ENCODE assay signal across 31 mouse cellular contexts in the genomic region with DNA sequence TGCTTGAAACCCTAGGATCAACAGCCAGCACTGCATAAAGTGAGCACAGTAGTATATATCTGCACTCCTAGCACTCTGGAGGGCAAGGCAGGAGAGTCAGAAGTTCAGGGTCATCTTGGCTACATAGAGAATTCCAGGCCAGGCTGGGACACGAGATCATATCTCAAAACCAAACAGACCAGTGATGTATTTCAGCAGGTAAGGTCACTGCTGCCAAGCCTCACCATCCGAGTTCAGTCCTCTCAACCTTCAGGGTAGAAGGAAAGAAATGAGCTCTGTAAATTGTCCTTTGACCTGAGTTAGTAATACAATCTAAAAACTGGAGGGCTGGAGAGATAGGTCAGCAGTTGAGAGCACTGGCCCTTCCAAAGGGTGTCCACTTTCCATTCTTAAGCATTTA. TPM values are rescaled to one million over a fixed set of nuclear protein-coding genes. Genes with fewer than 3 reads are reported as not detected.
DNase-seq lines count a peak whose midpoint lies in the region; ATAC-seq and TF ChIP-seq lines count a peak whose summit lies in the region.
"Had no signal": no experiment of that assay in that cellular context is flagged by ENCODE, and none has a peak within 500 bp of the region (broad histone marks: within the 10 kb centered on the region; RNA-seq: fewer than 3 reads in every experiment).

No protein-coding gene starts in this region.

- no peak for DNase-seq in gastrocnemius, adult 2 months
- no peak for DNase-seq in gastrocnemius, adult 8-10 months (ENCODE audit: low spot score in 2 of 2)
- no peak for DNase-seq in liver, embryonic 14.5 days (ENCODE audit: low read depth in 3 of 3, low spot score in 3 of 3)
- no peak for DNase-seq in liver
- peak; percentile 49 for DNase-seq in yolk sac, embryonic 10.5 days (ENCODE audit: low spot score)
- no peak for DNase-seq in adrenal gland, adult 8-10 months
- no peak for DNase-seq in urinary bladder, postnatal 36 days (ENCODE audit: low spot score in 2 of 2)
- DNase-seq: adrenal gland, postnatal 14 days; cerebellum, adult 11 months; cerebellum, adult 9-10 months; embryo, embryonic 11 days; forebrain, postnatal 0 days; heart, adult 18-20 months; heart, postnatal 4 days; lung, adult 2 months; lung, postnatal 14 days; retina, postnatal 1 day; right cerebral cortex, postnatal 14 days had no signal

- H3K4me2 ChIP-seq in liver, embryonic 14.5 days (ENCODE audit: low read depth), result no peak overlapping the region
- no peak overlapping the region for H3K4me2 ChIP-seq in liver, embryonic 16.5 days (ENCODE audit: low read depth, low read length)
- H3K4me2 ChIP-seq: embryonic facial prominence, embryonic 13.5 days; forebrain, embryonic 12.5 days; heart, embryonic 12.5 days; hindbrain, embryonic 13.5 days; limb, embryonic 13.5 days; midbrain, embryonic 15.5 days; neural tube, embryonic 15.5 days; stomach, embryonic 15.5 days had no signal

- peak overlapping the region; percentile 94 for H3K27ac ChIP-seq in gastrocnemius, adult 2 months
- no peak overlapping the region for H3K27ac ChIP-seq in liver, embryonic 14.5 days
- H3K27ac ChIP-seq in liver, embryonic 16.5 days (ENCODE audit: low read length), result 0 out of 2 replicates have a peak overlapping the region, but pooled peaks have one; percentile 20
- H3K27ac ChIP-seq: embryonic facial prominence, embryonic 13.5 days; forebrain, embryonic 12.5 days; hindbrain, embryonic 13.5 days; left cerebral cortex, adult 2 months; limb, embryonic 13.5 days; midbrain, embryonic 10.5 days; midbrain, embryonic 15.5 days; neural tube, embryonic 15.5 days had no signal

- no peaks in the 10 kb centered on the region for H3K27me3 ChIP-seq in liver, embryonic 14.5 days (ENCODE audit: control insufficient read depth, insufficient read depth, low read length)
- no peaks in the 10 kb centered on the region for H3K27me3 ChIP-seq in liver, embryonic 16.5 days (ENCODE audit: control insufficient read depth, insufficient read depth, low read depth, low read length)
- H3K27me3 ChIP-seq: embryonic facial prominence, embryonic 13.5 days; forebrain, embryonic 12.5 days; heart, embryonic 12.5 days; hindbrain, embryonic 13.5 days; limb, embryonic 13.5 days; midbrain, embryonic 15.5 days; neural tube, embryonic 15.5 days; Patski; stomach, embryonic 15.5 days had no signal

- ATAC-seq in liver, embryonic 14.5 days (ENCODE audit: insufficient read depth), result 0 out of 2 replicates have a peak, but pooled peaks have one; percentile 11
- ATAC-seq in liver, embryonic 16.5 days (ENCODE audit: low read depth), result peak; percentile 22; the same call in 1 of the 2 replicates
- ATAC-seq: forebrain, postnatal 0 days; midbrain, embryonic 15.5 days; Patski had no signal

- H3K4me3 ChIP-seq in gastrocnemius, adult 2 months, result no peak overlapping the region
- H3K4me3 ChIP-seq in liver, embryonic 14.5 days (ENCODE audit: insufficient read depth in 1 of 2, low read depth in 2 of 2, low read length in 2 of 2), result no peak overlapping the region
- no peak overlapping the region for H3K4me3 ChIP-seq in liver, embryonic 16.5 days (ENCODE audit: low read depth, low read length)
- H3K4me3 ChIP-seq: embryonic facial prominence, embryonic 13.5 days; erythroblast, embryonic 14.5 days; forebrain, embryonic 12.5 days; heart, embryonic 12.5 days; hindbrain, embryonic 13.5 days; left cerebral cortex, adult 2 months; limb, embryonic 13.5 days; midbrain, embryonic 10.5 days; midbrain, embryonic 15.5 days; neural tube, embryonic 15.5 days; stomach, embryonic 15.5 days had no signal

- no peaks in the 10 kb centered on the region for H3K9me3 ChIP-seq in liver, embryonic 14.5 days (ENCODE audit: control insufficient read depth, low read length)
- H3K9me3 ChIP-seq in liver, embryonic 16.5 days (replicated peaks; ENCODE audit: control insufficient read depth, low read length), result no peaks in the 10 kb centered on the region
- H3K9me3 ChIP-seq: embryonic facial prominence, embryonic 13.5 days; forebrain, embryonic 12.5 days; heart, embryonic 12.5 days; hindbrain, embryonic 13.5 days; limb, embryonic 13.5 days; midbrain, embryonic 10.5 days; midbrain, embryonic 15.5 days; neural tube, embryonic 15.5 days; stomach, embryonic 15.5 days had no signal

- intact Hi-C loops in gastrocnemius, adult 2 months (cut with DNase I), result no loop called here

- peaks cover 4 to 27% of the 10 kb centered on the region in 2 experiments for H3K4me1 ChIP-seq in liver, embryonic 14.5 days (replicated peaks; ENCODE audit: control insufficient read depth in 2 of 2, insufficient read depth in 2 of 2, low read length in 1 of 2)
- H3K4me1 ChIP-seq in liver, embryonic 16.5 days (ENCODE audit: control insufficient read depth, low read depth, low read length), result peaks cover 10% of the 10 kb centered on the region
- H3K4me1 ChIP-seq: midbrain, embryonic 15.5 days had no signal

- no peaks in the 10 kb centered on the region for H3K36me3 ChIP-seq in liver, embryonic 14.5 days (replicated peaks; ENCODE audit: control insufficient read depth, insufficient read depth, low read depth)
- no peaks in the 10 kb centered on the region for H3K36me3 ChIP-seq in liver, embryonic 16.5 days (ENCODE audit: control insufficient read depth, insufficient read depth)
- H3K36me3 ChIP-seq: embryonic facial prominence, embryonic 13.5 days; forebrain, embryonic 12.5 days; heart, embryonic 12.5 days; hindbrain, embryonic 13.5 days; limb, embryonic 13.5 days; midbrain, embryonic 10.5 days; midbrain, embryonic 15.5 days; neural tube, embryonic 15.5 days; stomach, embryonic 15.5 days had no signal

- no peak overlapping the region for H3K9ac ChIP-seq in liver, embryonic 14.5 days (replicated peaks)
- no peak overlapping the region for H3K9ac ChIP-seq in liver, embryonic 16.5 days (ENCODE audit: low read depth, low read length)
- H3K9ac ChIP-seq: embryonic facial prominence, embryonic 13.5 days; forebrain, embryonic 12.5 days; forebrain, postnatal 0 days; heart, embryonic 12.5 days; hindbrain, embryonic 13.5 days; limb, embryonic 13.5 days; midbrain, embryonic 15.5 days; neural tube, embryonic 15.5 days; stomach, embryonic 15.5 days had no signal

- 41% methylated on average over 2 of the region's 2 CpGs for WGBS in liver, embryonic 14.5 days (ENCODE audit: insufficient replicate concordance)
- 45% methylated on average over 2 of the region's 2 CpGs for WGBS in liver, embryonic 16.5 days (ENCODE audit: insufficient replicate concordance)

- no peak for TF ChIP-seq CTCF in gastrocnemius, adult 2 months (IDR thresholded peaks at IDR 0.05)
- TF ChIP-seq CTCF in liver, embryonic 14.5 days (IDR thresholded peaks at IDR 0.05; ENCODE audit: low read depth), result no peak

- no peak for TF ChIP-seq EP300 in liver, embryonic 14.5 days (IDR thresholded peaks at IDR 0.05; ENCODE audit: low read depth)

RNA-seq across cellular contexts. Expression of a gene that starts 29.6 kb away (rescaled TPM):
- 1 to 10 TPM; 6.9 to 8.5 TPM for total RNA-seq in gastrocnemius, adult 2 months (2021)
- 1 to 10 TPM; 6.3 to 7.1 (median 6.7) TPM for total RNA-seq in gastrocnemius, adult 8-10 months (2022)
- polyA plus RNA-seq in liver, embryonic 14.5 days (2012; rRNA removed), result 4.3 and 5.6 TPM in 2 replicates
- 10.3 and 11.0 TPM in 2 replicates for polyA plus RNA-seq in liver, embryonic 14.5 days (2014; fragmentation: Nextera tagmentation; extraction: Ambion mirVana)
- 8.8 TPM in 2 replicates for polyA plus RNA-seq in liver, embryonic 16.5 days (2015; fragmentation: Nextera tagmentation; extraction: Ambion mirVana)
- 10 to 100 TPM; 10.5 to 11.5 (median 11.4) TPM for total RNA-seq in adrenal gland, adult 8-10 months (2022)

RNA-seq across cellular contexts. Expression of a gene that starts 29.8 kb away (rescaled TPM):
- total RNA-seq in gastrocnemius, adult 2 months (2021), result 10 to 100 TPM; 21.1 to 22.3 TPM
- 10 to 100 TPM; 17.3 to 27.4 (median 20.1) TPM for total RNA-seq in gastrocnemius, adult 8-10 months (2022)
- polyA plus RNA-seq in liver, embryonic 14.5 days (2012; rRNA removed), result 5.8 and 8.4 TPM in 2 replicates
- polyA plus RNA-seq in liver, embryonic 14.5 days (2014; fragmentation: Nextera tagmentation; extraction: Ambion mirVana), result 17.2 and 20.8 TPM in 2 replicates
- 21.1 and 22.0 TPM in 2 replicates for polyA plus RNA-seq in liver, embryonic 16.5 days (2015; fragmentation: Nextera tagmentation; extraction: Ambion mirVana)
- total RNA-seq in adrenal gland, adult 8-10 months (2022), result 10 to 100 TPM; 37.4 to 52.1 (median 46.9) TPM
